Mouse (Mus musculus): ENCODE measurements around the gene Aldh3b1.

GRCm38 (mm10) chr19:3955804-3956203 lies 26.2 kb upstream of the Aldh3b1 start:
- TF ChIP-seq POLR2A (IDR thresholded peaks at IDR 0.05; ENCODE audit: extremely low read depth, insufficient read depth, low read length) (no peak), CTCF (IDR thresholded peaks at IDR 0.05; ENCODE audit: low read depth, low read length) (no peak)
